Mouse (Mus musculus): ENCODE results near the gene Rnf217.

The Rnf217 gene

DNA sequence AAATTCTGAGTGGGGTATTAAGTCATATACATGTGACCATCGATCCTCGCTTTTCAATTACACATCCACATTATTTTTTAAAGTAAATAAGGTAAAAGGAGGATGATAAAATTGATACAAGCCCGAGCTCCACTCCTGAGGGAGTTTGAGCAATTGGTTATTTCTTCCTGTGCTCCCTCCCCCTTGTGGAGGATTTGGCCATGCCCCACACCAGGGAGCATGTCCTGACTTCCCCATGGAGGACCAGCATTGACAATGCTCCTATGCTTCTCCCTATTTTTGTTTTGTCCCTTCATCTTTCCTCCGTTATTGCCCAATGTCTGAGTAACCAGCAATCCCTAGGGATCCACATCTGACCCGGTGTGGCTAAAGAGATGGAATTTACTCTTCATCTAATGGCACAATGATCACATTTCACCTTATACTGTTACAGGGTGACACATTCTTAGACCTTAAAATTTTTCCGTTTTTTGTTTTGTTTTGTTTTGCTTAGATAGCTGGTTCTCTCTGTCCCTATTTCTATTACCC, 53.5 kb downstream of the Rnf217 start:
- no peak for DNase-seq (ENCODE audit: low read depth, low spot score)

DNA sequence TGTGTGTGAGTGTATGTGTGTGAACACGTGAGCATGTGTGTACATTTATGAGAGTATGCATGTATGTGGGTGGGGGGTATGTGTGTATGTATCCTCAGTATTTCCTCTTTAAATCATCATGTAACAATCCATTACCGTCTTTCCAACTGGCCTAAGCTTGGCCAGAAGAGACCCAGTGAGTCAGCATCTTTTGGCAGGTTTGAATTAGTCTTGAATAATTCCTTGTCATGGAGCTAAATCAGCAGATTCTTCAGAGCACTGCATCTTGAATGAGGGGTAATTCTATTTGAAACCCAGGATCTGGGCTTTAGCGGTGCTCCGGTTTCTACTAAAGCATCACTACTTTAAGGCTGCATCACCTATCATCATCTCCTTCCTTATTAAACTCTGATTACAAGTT, 55.7 kb downstream of the Rnf217 start:
- DNase-seq (ENCODE audit: low read depth, low spot score), result no peak

DNA sequence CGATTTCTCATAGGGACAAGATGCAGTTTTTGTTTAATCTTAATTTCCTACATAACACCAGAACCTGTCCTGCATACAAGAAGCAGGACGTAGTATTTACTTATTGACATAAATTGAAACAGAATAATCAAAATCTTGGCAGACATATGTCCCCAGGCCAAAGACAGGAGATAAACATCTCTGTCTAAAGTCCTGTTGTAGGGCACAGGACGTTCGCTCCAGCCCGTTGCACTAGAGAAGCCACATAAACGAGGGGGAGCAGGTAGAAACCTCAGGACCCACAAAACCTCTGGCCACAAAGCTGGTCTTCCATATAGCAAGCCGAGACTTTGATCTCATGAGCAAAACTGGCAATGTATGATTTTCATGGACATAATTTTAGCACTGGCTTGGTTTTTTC, 57.1 kb downstream of the Rnf217 start:
- DNase-seq (ENCODE audit: low read depth, low spot score), result no peak

DNA sequence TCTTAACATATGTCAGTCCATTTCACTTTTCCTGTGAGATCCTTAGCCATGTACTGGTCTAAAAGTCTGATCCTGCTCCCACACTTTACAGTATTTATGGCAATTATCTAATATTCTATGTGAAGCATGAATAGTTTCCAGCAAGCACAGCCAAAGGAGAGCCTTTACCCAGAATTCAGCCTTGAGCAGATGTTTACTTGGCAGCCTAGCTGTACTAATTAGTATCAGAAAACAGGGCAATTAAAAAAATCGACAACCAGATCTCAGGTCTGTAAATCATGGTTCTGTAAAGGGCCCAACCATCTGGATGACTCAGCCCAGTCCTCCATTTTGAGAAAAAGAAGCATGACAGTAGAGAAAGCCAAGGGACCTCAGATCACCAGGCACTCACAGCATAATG, 57.6 kb downstream of the Rnf217 start:
- no peak for DNase-seq (ENCODE audit: low read depth, low spot score)

DNA sequence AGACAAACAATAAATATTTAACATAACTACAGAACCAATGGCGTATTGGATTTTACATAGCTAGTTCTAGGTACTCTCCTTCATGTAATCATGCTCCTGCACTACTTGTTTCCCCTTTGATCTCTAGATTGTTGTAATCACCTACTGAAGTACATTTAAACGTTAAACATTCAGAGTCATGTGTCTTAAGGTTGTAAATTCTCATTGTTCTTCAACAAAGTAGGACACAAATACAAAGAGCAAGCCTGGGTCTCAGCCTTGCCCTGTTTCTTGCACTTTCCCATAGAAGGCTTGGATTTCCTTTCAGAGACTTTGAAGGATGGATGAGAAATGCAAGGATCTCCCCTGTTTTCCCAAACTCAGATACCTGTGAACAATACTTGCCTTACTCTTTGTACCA, 61.8 kb downstream of the Rnf217 start:
- DNase-seq (ENCODE audit: low read depth, low spot score), result no peak

DNA sequence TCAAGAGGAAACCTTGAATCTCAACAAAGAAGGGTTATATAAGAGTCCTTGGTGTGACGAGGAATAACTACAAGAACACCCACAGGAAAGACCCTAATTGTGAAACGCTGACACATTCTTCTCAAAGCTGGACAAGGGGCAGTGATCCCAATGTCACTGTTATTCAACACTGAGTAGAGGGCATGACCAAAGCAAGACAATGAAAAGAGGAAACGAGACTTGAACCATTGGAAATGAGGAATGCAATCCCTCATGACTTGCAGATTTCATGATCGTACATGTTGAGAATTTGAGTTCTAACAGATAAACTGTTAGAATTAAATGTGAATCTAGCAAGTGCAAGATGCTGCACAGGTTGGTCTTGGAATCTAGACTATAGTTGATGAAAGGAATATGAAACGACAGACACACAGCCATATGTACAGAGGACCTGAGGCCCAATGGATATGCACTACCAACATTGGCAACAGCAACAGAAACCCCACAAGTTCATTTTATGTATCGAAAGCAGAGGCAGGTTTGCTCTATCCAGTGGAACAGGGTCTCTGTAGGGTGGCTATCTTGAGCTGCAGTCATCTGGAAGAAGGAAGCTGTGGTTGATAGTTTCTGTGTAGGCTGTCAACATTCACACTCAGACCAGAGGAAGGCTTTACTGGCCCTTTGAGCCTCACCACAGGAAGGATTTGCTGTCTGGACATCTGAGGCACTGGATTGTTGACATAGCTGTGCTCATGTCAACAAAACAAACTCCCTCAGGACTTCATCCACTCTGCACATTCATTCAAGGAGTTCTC, 64.6 kb downstream of the Rnf217 start:
- DNase-seq (ENCODE audit: low read depth, low spot score), result no peak

DNA sequence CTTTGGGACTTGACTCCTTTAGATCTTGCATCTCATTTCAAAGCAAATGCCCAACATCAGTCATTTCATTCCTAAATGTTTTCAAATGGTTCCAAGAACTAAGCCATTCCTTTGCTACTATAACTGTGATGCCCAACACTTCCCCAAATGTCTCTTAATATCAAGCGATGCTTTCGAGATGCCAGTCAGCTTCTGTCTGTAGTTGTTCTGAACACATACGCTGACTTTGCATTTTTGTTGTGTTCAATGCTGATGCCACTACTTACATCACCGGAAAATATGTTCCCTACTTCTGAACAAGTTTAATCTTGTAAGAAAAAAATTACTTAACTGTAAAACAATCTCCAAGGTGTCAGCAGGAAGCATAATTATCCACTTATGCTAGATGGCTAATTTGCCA, 68.5 kb downstream of the Rnf217 start:
- DNase-seq (ENCODE audit: low read depth, low spot score), result no peak

DNA sequence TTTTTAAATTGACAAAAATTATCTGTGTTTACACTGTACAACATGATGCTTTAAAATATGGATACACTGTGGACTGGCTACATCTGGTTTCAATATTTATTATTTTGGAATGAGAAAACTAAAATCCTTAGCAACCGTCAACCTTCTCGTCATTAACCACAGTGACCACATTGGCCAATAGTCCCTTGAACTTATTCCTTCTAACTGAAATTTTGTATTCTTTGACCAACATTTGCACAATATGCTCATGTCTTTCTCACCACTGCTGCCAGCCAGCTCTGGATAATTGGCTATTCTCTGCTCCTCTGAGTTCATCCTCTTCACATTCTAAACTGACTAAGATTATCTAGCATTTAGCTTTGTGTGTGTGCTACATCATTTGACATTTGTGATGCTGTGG, 69.6 kb downstream of the Rnf217 start:
- no peak for DNase-seq (ENCODE audit: low read depth, low spot score)

DNA sequence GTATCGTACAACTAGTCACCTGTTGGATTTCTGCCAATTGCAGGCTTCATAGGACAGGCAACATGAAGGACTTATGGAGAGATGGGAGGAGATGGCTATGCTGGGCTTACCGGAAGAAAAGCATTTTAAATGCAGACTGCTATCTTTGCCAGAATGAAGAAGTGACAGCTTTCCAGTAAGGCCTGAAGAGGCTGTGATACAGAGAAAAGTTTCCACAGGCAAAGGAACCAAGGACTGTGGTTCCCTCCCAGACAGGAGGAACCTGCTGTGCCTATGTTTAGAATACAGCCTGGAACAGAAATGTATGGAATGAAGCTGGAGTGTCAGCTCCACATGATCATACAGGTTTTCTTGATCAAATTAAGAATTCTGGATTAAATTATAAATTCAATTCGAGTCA, 70.3 kb downstream of the Rnf217 start:
- DNase-seq (ENCODE audit: low read depth, low spot score), result no peak

DNA sequence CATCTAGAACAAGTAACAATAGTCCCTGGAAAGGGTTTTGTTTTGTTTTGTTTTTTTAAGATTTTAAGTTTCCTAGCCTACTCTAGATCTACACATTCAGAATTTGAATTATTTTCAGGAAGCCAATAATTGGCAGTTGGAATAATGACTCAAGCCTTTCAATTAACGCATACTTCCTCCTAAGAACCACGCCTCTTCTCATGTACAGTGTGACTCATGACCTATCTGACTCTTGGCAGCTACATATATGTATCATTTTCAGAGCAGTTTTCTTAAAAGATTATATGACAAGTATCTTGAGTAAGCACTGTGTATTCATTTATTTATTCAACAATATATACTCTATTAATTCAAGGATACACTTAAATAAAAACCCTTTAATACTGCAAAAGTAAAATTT, 70.7 kb downstream of the Rnf217 start:
- no peak for DNase-seq (ENCODE audit: low read depth, low spot score)

DNA sequence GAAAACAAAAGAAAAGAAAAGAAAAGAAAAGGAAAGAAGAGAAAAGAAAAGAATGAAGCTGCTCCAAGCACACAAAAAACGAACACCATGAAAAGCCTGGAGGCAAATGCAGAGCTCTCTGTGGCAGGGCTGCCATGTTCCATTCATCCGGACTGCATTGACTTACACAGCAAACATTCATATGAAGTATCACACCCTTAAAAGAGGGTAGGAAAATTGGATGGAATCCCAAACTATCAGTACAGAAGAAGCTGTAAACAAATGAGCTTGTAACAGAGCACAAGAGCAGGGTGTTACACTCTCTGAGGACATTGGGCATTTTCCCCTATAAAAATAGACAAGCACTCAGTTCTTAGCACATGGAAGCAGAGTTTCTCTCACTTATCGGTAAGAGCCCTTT, 71.8 kb downstream of the Rnf217 start:
- no peak for DNase-seq (ENCODE audit: low read depth, low spot score)

DNA sequence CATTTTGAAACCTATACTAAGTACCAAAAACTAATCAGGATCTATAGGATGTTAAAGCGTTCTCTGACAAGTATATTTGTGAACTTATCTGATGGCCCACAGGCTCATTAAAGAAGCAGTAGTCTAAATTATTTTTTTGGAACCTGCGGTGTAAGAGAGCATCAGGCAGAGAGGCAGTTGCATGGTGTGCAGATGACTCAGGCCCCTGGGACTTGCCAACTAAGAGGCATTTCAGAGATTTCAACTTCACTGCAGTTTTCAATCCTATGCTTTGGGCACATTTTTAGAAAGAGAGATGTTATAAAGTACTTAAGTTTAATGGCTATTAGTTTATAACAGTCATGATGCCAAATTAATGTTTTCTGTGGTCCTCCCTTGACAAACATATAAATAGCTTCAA, 73.9 kb downstream of the Rnf217 start:
- DNase-seq (ENCODE audit: low read depth, low spot score), result no peak

DNA sequence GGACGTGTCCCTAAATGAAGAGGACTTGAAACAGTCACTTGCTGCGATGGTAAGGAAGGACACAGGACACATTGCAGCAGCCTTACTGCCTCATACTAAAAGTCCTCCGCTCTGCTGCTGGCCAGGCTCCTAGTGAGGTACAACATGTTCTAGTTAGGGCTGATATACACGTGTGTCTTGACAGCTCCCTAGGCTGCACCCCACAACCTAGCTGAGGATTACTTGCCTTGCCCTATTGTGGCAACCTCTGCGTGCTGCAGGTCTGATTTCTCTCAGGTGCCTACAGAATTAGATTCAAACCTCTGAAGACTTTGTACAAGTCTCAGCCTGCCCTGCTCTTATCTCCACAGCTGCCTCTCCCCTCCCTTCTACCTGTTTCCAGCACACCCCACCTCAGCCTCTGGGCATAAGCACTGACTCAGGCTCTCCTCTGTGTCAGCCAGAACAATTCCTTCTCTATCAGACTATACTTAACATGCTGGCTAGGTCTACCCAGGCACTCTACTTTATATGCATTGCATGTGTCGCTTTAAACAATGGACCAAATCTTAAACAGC, 75.6 kb downstream of the Rnf217 start:
- no peak for DNase-seq (ENCODE audit: low read depth, low spot score)

DNA sequence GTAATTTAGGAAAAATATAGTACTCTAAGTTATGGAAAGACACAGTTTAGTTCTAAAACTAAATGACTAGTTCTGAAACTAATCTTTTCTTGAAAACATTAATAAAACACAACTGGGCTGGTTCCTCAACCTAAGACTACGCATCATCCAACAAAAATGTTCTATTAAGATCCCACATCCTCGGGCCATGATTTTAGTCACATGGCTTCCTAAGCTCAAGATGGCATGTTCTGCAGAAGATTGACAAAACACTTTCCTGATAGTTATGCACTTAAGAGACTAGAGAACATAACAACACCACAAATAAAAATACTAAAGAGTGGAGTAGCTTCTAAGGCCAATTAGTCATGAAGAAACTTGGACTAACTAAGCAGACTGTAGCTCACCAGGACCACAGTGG, 76.2 kb downstream of the Rnf217 start:
- DNase-seq (ENCODE audit: low read depth, low spot score), result no peak

DNA sequence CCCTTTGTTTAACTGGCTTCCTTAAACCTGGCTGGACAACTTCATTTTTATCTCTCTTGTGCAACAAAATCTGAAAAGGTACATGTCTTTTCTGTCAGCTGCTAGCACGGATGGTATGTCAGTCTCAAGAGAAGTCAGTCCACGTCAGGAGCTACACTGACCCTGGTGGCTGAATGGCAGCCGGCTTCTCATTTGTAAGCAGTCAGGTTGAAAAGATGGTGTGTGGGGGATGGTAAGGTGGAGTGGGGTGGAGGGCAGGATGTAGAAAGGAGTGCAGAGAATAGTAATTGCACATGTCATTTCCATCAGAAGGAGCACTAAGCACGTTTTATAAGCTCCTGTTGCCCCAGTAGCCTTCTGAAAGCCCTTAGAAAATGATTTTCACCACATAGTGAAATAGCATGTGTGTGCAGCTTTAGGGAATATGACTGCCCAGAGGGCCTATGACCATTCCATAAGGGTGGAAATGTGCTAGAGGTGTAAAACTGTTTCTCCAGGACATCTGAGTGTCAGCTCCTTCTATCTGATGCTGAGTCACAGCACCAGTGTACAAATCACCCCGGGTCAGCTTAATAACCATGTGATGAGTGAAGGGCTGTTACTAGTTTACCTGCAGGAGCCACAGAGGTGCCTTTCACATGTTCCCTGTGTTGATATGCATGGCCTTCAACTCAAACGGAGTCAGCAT, 80.5 kb downstream of the Rnf217 start:
- DNase-seq (ENCODE audit: low read depth, low spot score), result no peak

DNA sequence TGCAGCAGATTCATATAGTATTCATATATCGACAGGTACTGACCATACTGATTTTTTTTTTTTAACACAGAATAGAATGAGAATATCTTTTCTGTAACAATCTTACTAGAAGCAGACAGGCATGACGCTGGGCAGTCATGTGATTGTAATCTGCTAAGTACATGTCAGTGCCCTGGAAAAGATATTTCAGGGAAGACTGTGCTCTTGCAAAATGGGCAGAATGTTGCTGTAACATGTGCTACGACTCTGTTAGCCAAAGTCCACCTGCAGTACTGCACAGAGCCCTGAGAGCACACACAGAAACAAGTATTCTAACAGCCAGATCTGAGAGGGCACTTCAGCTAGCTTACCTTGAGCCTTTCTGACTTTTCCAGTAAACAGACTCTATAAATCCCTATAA, 83.3 kb downstream of the Rnf217 start:
- DNase-seq (ENCODE audit: low read depth, low spot score), result no peak

DNA sequence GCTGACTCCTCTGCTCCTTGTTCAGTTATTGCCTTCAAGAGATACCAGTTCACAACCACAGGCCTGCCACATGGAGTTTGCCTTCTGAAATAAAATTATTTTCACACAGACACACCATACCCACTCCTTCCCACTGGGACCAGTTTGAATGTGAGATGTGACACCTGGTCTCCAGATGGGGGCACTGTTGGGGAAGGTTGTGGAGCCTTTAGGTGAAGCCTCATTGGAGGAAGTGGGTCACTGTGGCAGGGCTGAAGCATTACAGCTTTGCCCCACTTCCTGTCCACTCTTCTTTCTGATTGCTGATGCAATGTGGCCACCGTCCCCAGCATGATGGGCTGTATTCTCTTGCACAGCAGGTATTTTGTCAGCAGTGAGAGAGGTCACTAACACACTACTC, 89.6 kb downstream of the Rnf217 start:
- DNase-seq (ENCODE audit: low read depth, low spot score), result peak; percentile 13

DNA sequence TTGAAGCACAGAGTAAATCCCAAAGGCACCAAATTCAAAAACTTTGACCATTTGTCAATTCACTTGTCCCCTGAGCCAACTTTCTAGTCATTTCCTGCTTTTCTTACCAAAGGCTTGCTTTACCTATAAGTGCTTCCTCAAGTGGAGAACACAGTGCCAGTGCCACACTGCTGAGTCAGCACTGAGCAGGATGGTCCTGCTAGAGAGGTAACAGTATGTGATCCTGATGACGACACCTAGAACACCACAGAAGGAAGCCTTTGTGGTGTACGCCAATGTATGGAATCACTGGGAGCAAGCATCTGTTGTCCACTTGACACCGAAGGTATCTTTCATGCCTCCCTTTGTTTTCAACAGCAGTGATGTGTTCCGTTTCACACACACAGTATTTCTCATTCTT, 90.8 kb downstream of the Rnf217 start:
- DNase-seq (ENCODE audit: low read depth, low spot score), result no peak

DNA sequence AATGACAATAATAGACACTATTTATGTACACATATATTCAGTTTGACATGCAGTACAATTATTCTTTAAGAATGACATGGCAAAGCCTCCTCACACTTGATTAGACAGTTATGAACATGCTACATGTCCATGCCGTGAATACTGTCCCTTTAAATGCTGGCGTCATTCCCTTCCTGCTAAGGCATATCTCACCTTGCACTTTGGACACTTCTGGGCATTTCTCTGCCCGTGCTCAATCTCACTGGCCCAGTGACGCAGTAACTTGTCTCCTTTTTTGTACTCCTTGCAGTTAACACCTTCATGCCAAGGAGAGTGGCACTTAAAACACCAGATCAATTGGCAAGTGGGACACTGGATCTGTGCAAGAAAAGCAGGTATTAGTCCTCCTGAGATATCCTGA, 91.8 kb downstream of the Rnf217 start:
- no peak for DNase-seq (ENCODE audit: low read depth, low spot score)

DNA sequence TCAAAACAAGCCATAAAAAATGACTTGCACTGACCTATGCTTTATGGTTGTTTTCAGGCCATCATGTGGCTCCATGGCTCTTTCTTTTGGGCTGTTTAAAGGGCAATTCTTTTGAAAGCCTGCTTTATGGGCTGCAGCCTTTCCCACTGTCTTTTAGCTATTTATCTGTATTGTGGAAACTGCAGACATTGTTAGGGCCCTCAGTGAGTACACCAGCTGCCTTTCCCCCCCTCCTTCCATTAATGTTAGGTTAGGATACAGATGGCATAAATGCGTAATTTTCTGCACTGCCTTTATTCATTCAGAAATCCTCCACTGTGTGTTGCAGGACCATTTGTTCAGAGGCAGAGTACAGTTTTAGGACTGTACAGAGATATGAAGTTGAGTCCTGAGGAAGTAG, 93.1 kb downstream of the Rnf217 start:
- no peak for DNase-seq (ENCODE audit: low read depth, low spot score)

DNA sequence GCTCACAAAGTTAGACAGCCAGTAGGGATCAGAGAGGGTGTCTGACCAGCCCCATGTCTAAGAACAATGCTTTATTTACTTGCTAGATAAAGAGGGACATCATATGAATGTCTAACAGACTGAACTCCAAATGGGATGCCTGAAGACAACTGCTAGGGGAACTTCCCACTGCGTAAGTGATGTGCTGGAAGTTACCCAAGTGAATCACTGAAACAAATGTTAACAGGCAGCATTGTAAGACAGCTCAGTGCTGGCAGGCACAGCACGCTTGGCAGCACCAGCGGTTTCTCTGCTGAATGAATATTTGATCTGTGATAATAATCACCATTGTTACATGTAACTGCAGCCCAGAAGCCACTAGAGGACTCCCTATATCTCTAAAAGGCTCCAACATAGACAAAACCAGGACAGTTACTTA, 104.8 kb downstream of the Rnf217 start:
- peak; percentile 12 for DNase-seq (ENCODE audit: low read depth, low spot score)

DNA sequence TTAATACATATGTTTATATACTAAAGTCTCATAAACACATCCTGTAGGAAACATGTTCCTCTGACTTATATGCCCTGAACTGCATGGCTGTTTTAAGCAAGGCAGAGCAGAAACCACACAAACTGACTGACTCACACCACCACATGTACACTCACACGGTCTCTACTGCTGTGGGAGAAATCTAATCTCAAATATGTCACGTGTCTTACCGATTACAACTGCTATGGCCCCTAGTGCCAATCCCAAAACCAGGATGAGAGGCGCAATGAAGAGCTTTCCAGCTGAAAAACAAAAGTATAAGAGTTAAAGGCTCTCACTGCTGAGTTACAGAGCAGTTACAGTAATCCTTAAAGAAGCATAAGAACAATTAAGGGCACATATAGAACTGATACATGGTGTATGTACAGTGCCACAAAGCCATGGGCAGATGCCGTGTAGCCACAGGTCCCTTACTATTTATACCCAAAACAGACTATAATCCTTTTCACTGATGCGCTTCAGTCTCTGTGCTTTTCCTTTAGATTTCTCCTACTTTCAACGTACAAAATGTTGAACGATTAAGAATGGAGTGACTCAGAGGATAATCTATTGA, 105.3 kb downstream of the Rnf217 start:
- DNase-seq (ENCODE audit: low read depth, low spot score), result no peak

DNA sequence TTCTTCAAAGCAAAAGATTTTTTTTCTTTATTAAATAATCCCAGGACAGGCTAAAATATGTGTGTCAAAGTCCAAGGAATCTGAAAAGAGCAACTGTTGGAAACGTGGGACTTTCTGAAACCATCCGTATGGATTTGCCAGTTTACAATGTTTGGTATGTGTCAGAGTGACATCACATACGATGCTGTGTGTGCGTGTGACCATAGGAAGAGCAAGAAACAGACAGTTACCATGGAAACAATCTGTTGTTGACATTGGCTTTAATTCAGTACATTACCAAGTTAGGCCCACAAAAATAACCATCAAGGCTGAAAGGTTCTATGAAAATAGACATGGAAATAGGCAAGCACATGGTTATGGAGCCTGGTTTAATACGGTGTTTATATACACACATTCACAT, 107.3 kb downstream of the Rnf217 start:
- DNase-seq (ENCODE audit: low read depth, low spot score), result no peak

Measured in skeletal muscle tissue, adult 2 months (tissue).